Mouse (Mus musculus) retina, postnatal 1 day (tissue): ENCODE results near the gene Sae1.

Experiments
- DNase-seq: peaks from one replicate; pipeline ENCODE4 v3.0.0-alpha.2; 2012

Gene Sae1

GRCm38 (mm10) chr7:16273081-16273765 lies 114.4 kb downstream of the Sae1 start, which contains the start of gene Inafm1:
Gene Inafm1 (minus strand): TSS chr7:16273617.
- peak; percentile 95 for DNase-seq

DNA sequence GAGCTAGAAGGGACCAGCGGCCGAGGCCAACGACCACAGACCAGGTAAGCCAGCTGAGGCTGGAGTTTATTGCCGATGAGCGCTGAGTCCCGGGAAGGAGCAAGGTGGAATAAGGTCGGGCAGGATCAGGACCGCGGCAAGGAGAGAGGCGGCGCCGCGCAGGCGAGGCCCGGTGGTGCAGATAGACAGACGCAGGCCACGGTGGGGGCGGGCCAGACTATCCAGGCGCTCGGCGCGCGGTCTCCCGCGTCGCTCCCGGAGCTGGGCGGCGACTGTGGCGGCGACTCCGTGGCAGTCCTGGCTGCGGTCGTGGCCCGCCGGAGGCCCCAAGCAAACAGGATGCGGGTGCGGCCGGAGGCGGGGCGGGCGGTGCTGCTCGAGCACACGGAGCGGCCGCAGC lies 114.9 kb downstream of the Sae1 start:
- peak; percentile 75 for DNase-seq

DNA sequence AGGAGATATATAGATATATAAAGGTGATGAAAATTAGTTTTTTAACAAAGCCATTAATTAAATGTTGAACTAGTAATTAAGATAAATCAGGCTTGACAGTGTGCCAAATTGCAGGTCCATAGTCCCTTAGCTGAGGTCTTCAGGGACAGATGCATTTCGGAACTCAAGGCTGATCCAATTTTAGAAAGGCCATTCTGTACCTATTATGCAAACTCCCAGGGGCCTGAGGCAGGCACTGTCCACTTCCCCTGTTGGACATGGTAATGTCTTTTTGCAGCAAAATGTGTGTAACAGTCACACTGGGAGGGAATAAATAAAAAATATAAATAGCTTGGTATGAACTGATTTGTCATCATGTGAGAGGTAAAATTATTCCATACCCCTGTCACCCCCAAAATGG lies 116.5 kb downstream of the Sae1 start:
- DNase-seq = no peak
